Mouse (Mus musculus) spleen, adult 2 months (tissue): ENCODE data around the gene Prdm1. TPM values are rescaled to one million over a fixed set of nuclear protein-coding genes. Genes with fewer than 3 reads are reported as not detected.

Source experiments
- DNase-seq, 2 experiments: peaks; one replicate each; pipeline versions ENCODE4 v3.0.0 to v3.0.0-alpha.2; 2012 to 2021; ENCODE audit warnings: low spot score in 2 of 2, low read depth in 1 of 2
- H3K27ac ChIP-seq: fragments of 200-500 bp; 2 replicates; pipeline ENCODE4 v1.5.1; 2012; ENCODE audit warnings: low read length, inconsistent platforms; ENCODE audit not compliant: insufficient read depth
- H3K27me3 ChIP-seq: fragments of 200-500 bp; 2 replicates; pipeline ENCODE4 v1.6.1; 2012; ENCODE audit warnings: mild to moderate bottlenecking, moderate library complexity, low read length, inconsistent platforms; ENCODE audit not compliant: control insufficient read depth, insufficient read depth
- H3K36me3 ChIP-seq: fragments of 200-500 bp; 2 replicates; pipeline ENCODE4 v1.6.1; 2012; ENCODE audit warnings: mild to moderate bottlenecking, low read length, inconsistent platforms; ENCODE audit not compliant: control insufficient read depth, insufficient read depth
- H3K4me1 ChIP-seq: fragments of 200-500 bp; 2 replicates; pipeline ENCODE4 v1.6.1; 2011; ENCODE audit warnings: inconsistent platforms; ENCODE audit not compliant: control insufficient read depth, insufficient read depth, insufficient read length
- H3K4me3 ChIP-seq: fragments of 200-500 bp; 2 replicates; pipeline ENCODE4 v1.5.1; 2011; ENCODE audit warnings: mild to moderate bottlenecking, inconsistent platforms; ENCODE audit not compliant: insufficient read depth, insufficient read length; ENCODE audit errors: extremely low read depth
- CTCF ChIP-seq: fragments of 200-500 bp; IDR thresholded peaks from 2 replicates; pipeline ENCODE4 v1.5.1; 2011; ENCODE audit warnings: mild to moderate bottlenecking, inconsistent platforms; ENCODE audit not compliant: insufficient read depth, insufficient read length, insufficient replicate concordance; ENCODE audit errors: extremely low read depth
- POLR2A ChIP-seq: fragments of 200-500 bp; IDR thresholded peaks from 2 replicates; pipeline ENCODE4 v1.6.1; 2011; ENCODE audit warnings: low read depth, low read length, inconsistent platforms
- WGBS: fragments of 180-500 bp; shearing (Covaris S2); methylation state at CpG from one replicate; pipeline ENCODE4 v1.1.7; 2018; 5-methylcytosine and 5-hydroxymethylcytosine counted together
- polyA plus RNA-seq: library from polyadenylated mRNA; depleted of rRNA; stranded (reverse); fragments of >200 nt; gene quantifications from 2 replicates; pipeline ENCODE4 v1.2.3, GENCODE M21; 2012

The Prdm1 gene
- polyA plus RNA-seq, 1 experiment = 2.8 TPM

DNA sequence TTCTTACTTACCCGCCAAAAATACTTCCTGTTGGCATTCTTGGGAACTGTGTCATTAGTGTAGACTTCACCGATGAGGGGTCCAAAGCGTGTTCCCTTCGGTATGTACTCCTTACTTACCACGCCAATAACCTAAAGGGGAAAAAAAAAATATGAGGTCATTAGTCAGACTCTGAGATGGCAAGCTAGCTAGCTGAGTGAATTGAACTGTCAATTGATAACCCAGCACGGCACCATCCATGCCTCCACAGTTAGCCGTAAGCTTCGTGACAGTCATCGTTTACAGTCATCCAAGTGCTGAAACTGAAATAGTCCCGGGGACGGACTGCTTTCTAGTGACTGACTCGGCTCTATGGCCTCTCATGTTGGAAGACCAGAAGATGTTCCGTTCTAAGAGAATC lies 78.2 kb downstream of the Prdm1 start:
- DNase-seq = no peak
- no peaks in the 10 kb centered on the region for H3K36me3 ChIP-seq
- no peak overlapping the region for H3K27ac ChIP-seq
- no peak overlapping the region for H3K4me3 ChIP-seq
- WGBS = 75% methylated on average over 13 of the region's 13 CpGs
- no peaks in the 10 kb centered on the region for H3K27me3 ChIP-seq
- TF ChIP-seq CTCF (no peak), POLR2A (no peak)
- H3K4me1 ChIP-seq = peaks cover 15% of the 10 kb centered on the region

- Histone ChIP-seq H3K4me3 (no peak overlapping the region), H3K36me3 (no peaks in the 10 kb centered on the region), H3K4me1 (peaks cover 15% of the 10 kb centered on the region), H3K27ac (no peak overlapping the region), H3K27me3 (no peaks in the 10 kb centered on the region)
- WGBS = 10% methylated on average over 5 of the region's 5 CpGs
- TF ChIP-seq CTCF (no peak), POLR2A (no peak)
- no peak for DNase-seq
Measured at GRCm38 (mm10) chr10:44449666-44450065, 78.6 kb downstream of the Prdm1 start.

DNA sequence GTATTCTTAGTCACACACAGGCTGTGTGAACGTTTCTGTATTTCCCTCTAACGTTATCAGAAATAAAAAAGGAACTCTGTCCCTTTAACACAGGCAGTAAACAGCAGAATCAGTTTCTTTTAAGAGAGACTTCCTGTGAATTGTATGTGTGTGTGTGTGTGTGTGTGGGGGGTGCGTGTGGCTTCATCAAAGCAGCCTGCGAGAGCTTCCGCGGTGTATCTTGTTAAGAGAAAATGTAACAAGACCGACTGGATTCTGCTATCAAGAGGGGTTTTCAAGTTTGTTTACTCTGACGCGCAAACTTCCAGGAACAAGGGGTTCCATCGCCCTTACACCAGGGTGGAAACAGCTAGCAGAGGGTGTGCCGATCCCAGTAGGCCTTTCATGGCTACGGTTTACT lies 80.1 kb downstream of the Prdm1 start:
- H3K4me1 ChIP-seq = peaks cover 15% of the 10 kb centered on the region
- H3K27ac ChIP-seq = peak overlapping the region; percentile 70
- no peaks in the 10 kb centered on the region for H3K27me3 ChIP-seq
- TF ChIP-seq POLR2A (no peak), CTCF (no peak)
- peak overlapping the region; percentile 42 for H3K4me3 ChIP-seq
- DNase-seq = peak; percentile 51 to 63
- WGBS = 10% methylated on average over 12 of the region's 12 CpGs
- no peaks in the 10 kb centered on the region for H3K36me3 ChIP-seq

DNA sequence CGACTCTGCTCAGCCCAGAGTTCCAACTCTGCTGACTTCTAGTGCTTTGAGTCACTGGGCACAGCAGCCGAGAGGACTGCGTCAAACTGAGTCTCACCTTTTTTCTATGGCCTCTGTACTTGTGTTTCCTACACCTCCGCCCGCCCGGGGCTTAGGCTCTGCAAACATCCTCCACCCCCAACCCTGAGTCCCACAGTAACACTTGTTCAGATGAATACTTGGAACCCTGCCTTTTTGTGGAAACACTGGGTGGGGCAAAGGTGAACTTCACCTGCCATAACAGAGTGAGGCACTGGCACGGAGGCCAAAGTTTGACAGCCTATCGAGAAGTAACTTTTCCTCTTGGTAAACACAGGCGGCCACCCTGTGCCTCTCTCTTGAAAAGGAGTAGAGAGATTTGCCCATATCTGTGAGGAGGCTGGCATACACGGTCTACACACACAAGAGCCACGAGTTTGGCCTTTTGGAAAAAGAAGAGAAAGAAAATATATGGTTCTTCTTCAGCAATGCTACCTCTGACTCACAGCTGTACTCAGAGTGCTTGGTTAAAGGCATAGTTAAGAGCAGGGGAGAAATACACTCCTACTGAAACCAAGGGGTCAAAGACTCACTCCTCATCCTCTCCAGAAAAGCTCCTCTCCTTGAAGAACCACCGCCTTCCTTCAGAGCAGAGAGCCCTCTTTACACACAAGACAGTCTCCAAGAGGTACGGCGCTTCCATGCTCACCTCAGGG lies 80.7 kb downstream of the Prdm1 start:
- Histone ChIP-seq H3K4me1 (peaks cover 15% of the 10 kb centered on the region), H3K27me3 (no peaks in the 10 kb centered on the region), H3K36me3 (no peaks in the 10 kb centered on the region), H3K27ac (peak overlapping the region; percentile 70), H3K4me3 (peak overlapping the region; percentile 42)
- 58% methylated on average over 14 of the region's 14 CpGs for WGBS
- TF ChIP-seq CTCF = no peak
- TF ChIP-seq POLR2A = no peak
- DNase-seq = no peak

GRCm38 (mm10) chr10:44447001-44447400 lies 81.3 kb downstream of the Prdm1 start:
- WGBS = 96% methylated on average over 10 of the region's 10 CpGs
- no peak for DNase-seq

DNA sequence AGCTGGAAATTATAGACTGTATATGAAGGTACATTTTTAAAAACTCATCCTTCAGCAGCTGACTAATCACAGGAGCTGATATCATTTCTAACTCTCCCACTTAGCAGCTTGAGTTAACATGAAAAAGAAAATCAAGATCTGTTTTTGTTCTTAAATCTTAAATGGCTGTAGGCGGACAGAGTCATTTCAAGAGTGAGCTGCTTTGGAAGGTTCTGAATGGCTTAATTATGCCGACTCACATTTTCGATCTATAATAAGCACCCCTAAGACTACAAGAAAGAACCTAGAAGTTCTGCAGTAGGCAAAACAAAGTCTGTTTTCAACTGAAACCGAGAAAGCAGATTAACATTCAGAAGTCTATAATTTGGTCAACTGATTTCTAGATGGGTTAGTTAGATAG lies 83.9 kb downstream of the Prdm1 start:
- peaks cover 3% of the 10 kb centered on the region for H3K36me3 ChIP-seq
- H3K27me3 ChIP-seq = no peaks in the 10 kb centered on the region
- peaks cover 12% of the 10 kb centered on the region for H3K4me1 ChIP-seq
- H3K4me3 ChIP-seq = no peak overlapping the region
- 68% methylated on average over 4 of the region's 4 CpGs for WGBS
- no peak for TF ChIP-seq CTCF
- no peak for TF ChIP-seq POLR2A
- no peak for DNase-seq
- no peak overlapping the region for H3K27ac ChIP-seq

More at GRCm38 (mm10) chr10:44447001-44447400, 81.3 kb downstream of the Prdm1 start:
- no peaks in the 10 kb centered on the region for H3K27me3 ChIP-seq
- no peak overlapping the region for H3K4me3 ChIP-seq
- peak overlapping the region; percentile 70 for H3K27ac ChIP-seq
- no peaks in the 10 kb centered on the region for H3K36me3 ChIP-seq
- TF ChIP-seq POLR2A (no peak), CTCF (no peak)
- H3K4me1 ChIP-seq = peaks cover 15% of the 10 kb centered on the region

DNA sequence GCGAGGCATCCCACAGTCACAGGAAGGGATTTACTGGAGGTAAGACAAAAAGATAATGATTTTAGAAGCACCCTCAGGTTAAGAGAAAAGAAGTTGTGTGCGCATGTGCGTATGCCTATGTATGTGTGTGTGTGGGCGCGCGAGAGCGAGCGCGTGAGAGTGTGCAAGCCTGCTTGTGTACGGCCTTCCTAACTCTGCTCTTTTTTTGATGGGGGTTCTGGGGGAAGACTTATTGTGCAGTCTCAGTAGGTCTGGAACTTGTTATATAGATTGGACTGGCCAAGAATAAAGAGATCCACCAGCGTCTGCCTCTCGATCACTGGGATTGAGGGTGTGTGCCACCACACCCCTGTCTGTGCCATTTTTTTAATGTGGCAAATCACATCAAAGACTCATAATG lies 84.6 kb downstream of the Prdm1 start:
- 75% methylated on average over 12 of the region's 12 CpGs for WGBS
- Histone ChIP-seq H3K36me3 (peaks cover 3% of the 10 kb centered on the region), H3K4me1 (peaks cover 10% of the 10 kb centered on the region; the same call in 1 of the 2 replicates), H3K27me3 (no peaks in the 10 kb centered on the region), H3K27ac (no peak overlapping the region), H3K4me3 (no peak overlapping the region)
- no peak for TF ChIP-seq CTCF
- no peak for TF ChIP-seq POLR2A
- DNase-seq = no peak
